Mouse (Mus musculus): ENCODE data around the gene Cfap97d1.
A peak's percentile ranks its signal among the peaks of the same experiment; 100 is the strongest.

- TF ChIP-seq POLR2A (IDR thresholded peaks at IDR 0.05; ENCODE audit: borderline replicate concordance, extremely low read depth, insufficient read depth, insufficient read length, poor library complexity, severe bottlenecking) (no peak), CTCF (IDR thresholded peaks at IDR 0.05; ENCODE audit: borderline replicate concordance, extremely low read depth, insufficient read depth, insufficient read length) (peak; percentile 53)
Observed at GRCm38 (mm10) chr11:102004251-102004650, 20.2 kb downstream of the Cfap97d1 start.
